In genomic region chr11:83067982-83068694, GRCm38 (mm10) we compare ENCODE assay signal across 13 mouse cellular contexts. TPM values are rescaled to one million over a fixed set of nuclear protein-coding genes. Genes with fewer than 3 reads are reported as not detected.
A peak's percentile ranks its signal among the peaks of the same experiment; 100 is the strongest.
DNase-seq lines count a peak whose midpoint lies in the region; ATAC-seq and TF ChIP-seq lines count a peak whose summit lies in the region.
"Had no signal": no experiment of that assay in that cellular context is flagged by ENCODE, and none has a peak within 500 bp of the region (broad histone marks: within the 10 kb centered on the region; RNA-seq: fewer than 3 reads in every experiment).

No protein-coding gene starts in this region.

- H3K9me3 ChIP-seq in intestine, postnatal 0 days (ENCODE audit: control insufficient read depth) = no peaks in the 10 kb centered on the region
- H3K9me3 ChIP-seq in intestine, embryonic 15.5 days = 0 out of 2 replicates have a peak, but pooled peaks cover 3% of the 10 kb centered on the region
- H3K9me3 ChIP-seq: heart, embryonic 13.5 days; lung, embryonic 15.5 days had no signal

- no peak overlapping the region for H3K4me3 ChIP-seq in intestine, postnatal 0 days (ENCODE audit: low read depth, low read length)
- no peak overlapping the region for H3K4me3 ChIP-seq in intestine, embryonic 15.5 days (replicated peaks)
- H3K4me3 ChIP-seq in thymus, adult 2 months (ENCODE audit: control insufficient read depth, insufficient read depth, low read length) = no peak overlapping the region
- H3K4me3 ChIP-seq: heart, embryonic 13.5 days; lung, embryonic 15.5 days had no signal

- ATAC-seq in intestine, postnatal 0 days = no peak
- ATAC-seq in intestine, embryonic 15.5 days = no peak
- ATAC-seq: forebrain, embryonic 14.5 days had no signal

- no peak overlapping the region for H3K27ac ChIP-seq in intestine, postnatal 0 days (ENCODE audit: low read depth, low read length)
- H3K27ac ChIP-seq in intestine, embryonic 15.5 days = no peak overlapping the region
- no peak overlapping the region for H3K27ac ChIP-seq in thymus, adult 2 months (ENCODE audit: control insufficient read depth, insufficient read depth, low read length)
- H3K27ac ChIP-seq: heart, embryonic 13.5 days; lung, embryonic 15.5 days had no signal

- no peaks in the 10 kb centered on the region for H3K27me3 ChIP-seq in intestine, postnatal 0 days (replicated peaks; ENCODE audit: control insufficient read depth, insufficient read depth, low read length)
- no peaks in the 10 kb centered on the region for H3K27me3 ChIP-seq in intestine, embryonic 15.5 days (replicated peaks)
- no peaks in the 10 kb centered on the region for H3K27me3 ChIP-seq in thymus, adult 2 months (ENCODE audit: control insufficient read depth, insufficient read depth, low read length)
- H3K27me3 ChIP-seq: heart, embryonic 13.5 days; lung, embryonic 15.5 days had no signal

- no peaks in the 10 kb centered on the region for H3K36me3 ChIP-seq in intestine, postnatal 0 days (ENCODE audit: control insufficient read depth, insufficient read depth)
- no peaks in the 10 kb centered on the region for H3K36me3 ChIP-seq in intestine, embryonic 15.5 days
- H3K36me3 ChIP-seq in thymus, adult 2 months (ENCODE audit: control insufficient read depth, insufficient read depth, low read length) = peaks cover 31% of the 10 kb centered on the region
- H3K36me3 ChIP-seq: lung, embryonic 15.5 days had no signal

- no peaks in the 10 kb centered on the region for H3K4me1 ChIP-seq in intestine, postnatal 0 days (replicated peaks; ENCODE audit: control insufficient read depth, insufficient read depth, low read length)
- H3K4me1 ChIP-seq in intestine, embryonic 15.5 days (replicated peaks) = 0 out of 2 replicates have a peak, but pooled peaks cover 2% of the 10 kb centered on the region
- peaks cover 10% of the 10 kb centered on the region for H3K4me1 ChIP-seq in thymus, adult 2 months (replicated peaks; ENCODE audit: control insufficient read depth, insufficient read depth, low read length)
- H3K4me1 ChIP-seq: lung, embryonic 15.5 days had no signal

- DNase-seq in thymus, adult 2 months = peak; percentile 31
- no peak for DNase-seq in thymus, postnatal 25 days
- DNase-seq in brain, embryonic 14.5 days (ENCODE audit: low read depth) = no peak
- no peak for DNase-seq in cerebellum, postnatal 4 days (ENCODE audit: low spot score in 2 of 2)
- no peak for DNase-seq in adrenal gland, adult 2 months
- no peak for DNase-seq in kidney, postnatal 36 days
- DNase-seq: kidney, adult 9 months; layer of hippocampus, postnatal 36 days had no signal

- TF ChIP-seq POLR2A in thymus, adult 2 months (IDR thresholded peaks at IDR 0.05; ENCODE audit: control insufficient read depth, extremely low read depth, insufficient read depth, low read length, poor library complexity) = no peak
- no peak for TF ChIP-seq POLR2A in brain, embryonic 14.5 days (IDR thresholded peaks at IDR 0.05; ENCODE audit: borderline replicate concordance, extremely low read depth, insufficient read depth, insufficient read length, poor library complexity, severe bottlenecking)

- TF ChIP-seq CTCF in intestine, postnatal 0 days (IDR thresholded peaks at IDR 0.05; ENCODE audit: low read depth) = peak; percentile 48
- no peak for TF ChIP-seq CTCF in thymus, adult 2 months (IDR thresholded peaks at IDR 0.05; ENCODE audit: borderline replicate concordance, control insufficient read depth, extremely low read depth, insufficient read depth, low read length, poor library complexity)
- 0 out of 2 replicates have a peak, but pooled peaks have one; percentile 19 for TF ChIP-seq CTCF in brain, embryonic 14.5 days (IDR thresholded peaks at IDR 0.05; ENCODE audit: borderline replicate concordance, extremely low read depth, insufficient read depth, insufficient read length)

- H3K4me2 ChIP-seq in intestine, postnatal 0 days (replicated peaks; ENCODE audit: low read depth) = 0 out of 2 replicates have a peak overlapping the region, but pooled peaks have one; percentile 59
- no peak overlapping the region for H3K4me2 ChIP-seq in intestine, embryonic 15.5 days (replicated peaks)
- H3K4me2 ChIP-seq: lung, embryonic 15.5 days had no signal

- 74% methylated on average over 4 of the region's 4 CpGs for WGBS in intestine, postnatal 0 days
- 76% methylated on average over 4 of the region's 4 CpGs for WGBS in intestine, embryonic 15.5 days
- WGBS in thymus, adult 2 months = 97% methylated on average over 4 of the region's 4 CpGs

- no peak overlapping the region for H3K9ac ChIP-seq in intestine, postnatal 0 days (ENCODE audit: low read depth, low read length)
- H3K9ac ChIP-seq in intestine, embryonic 15.5 days = no peak overlapping the region
- H3K9ac ChIP-seq: heart, embryonic 13.5 days; lung, embryonic 15.5 days had no signal

RNA-seq across cellular contexts. Expression of gene Slfn2, which starts 3.2 kb away (rescaled TPM):
- 21.0 and 21.5 TPM in 2 replicates for polyA plus RNA-seq in intestine, postnatal 0 days (2015; fragmentation: Nextera tagmentation; extraction: Ambion mirVana)
- 4.7 and 7.1 TPM in 2 replicates for polyA plus RNA-seq in intestine, embryonic 15.5 days (2015; fragmentation: Nextera tagmentation; extraction: Ambion mirVana)
- polyA plus RNA-seq in thymus, adult 2 months (2012; rRNA removed) = 40.6 and 44.7 TPM in 2 replicates
- 0.53 and 0.77 TPM in 2 replicates for polyA plus RNA-seq in brain, embryonic 14.5 days (2012; rRNA removed)
- 1 to 10 TPM; 4.5 to 4.9 TPM for total RNA-seq in adrenal gland, adult 2 months (2021)
- polyA plus RNA-seq in adrenal gland, adult 2 months (2012; rRNA removed) = 0.99 and 1.2 TPM in 2 replicates

RNA-seq across cellular contexts. Expression of gene Slfn8, which starts 47.5 kb away (rescaled TPM):
- polyA plus RNA-seq in intestine, postnatal 0 days (2015; fragmentation: Nextera tagmentation; extraction: Ambion mirVana) = 0.25 and 0.30 TPM in 2 replicates
- polyA plus RNA-seq in intestine, embryonic 15.5 days (2015; fragmentation: Nextera tagmentation; extraction: Ambion mirVana) = 0.45 and 0.54 TPM in 2 replicates
- 4.0 and 4.2 TPM in 2 replicates for polyA plus RNA-seq in thymus, adult 2 months (2012; rRNA removed)
- polyA plus RNA-seq in brain, embryonic 14.5 days (2012; rRNA removed) = 0.09 and 0.11 TPM in 2 replicates
- 1 to 10 TPM; 1.6 to 1.7 TPM for total RNA-seq in adrenal gland, adult 2 months (2021)
- polyA plus RNA-seq in adrenal gland, adult 2 months (2012; rRNA removed) = 0.48 and 0.77 TPM in 2 replicates

RNA-seq across cellular contexts. Expression of gene Slfn1, which starts 48.5 kb away (rescaled TPM):
- polyA plus RNA-seq in intestine, postnatal 0 days (2015; fragmentation: Nextera tagmentation; extraction: Ambion mirVana) = 0.51 and 0.53 TPM in 2 replicates
- polyA plus RNA-seq in intestine, embryonic 15.5 days (2015; fragmentation: Nextera tagmentation; extraction: Ambion mirVana) = 0.49 and 0.66 TPM in 2 replicates
- 16.3 and 24.3 TPM in 2 replicates for polyA plus RNA-seq in thymus, adult 2 months (2012; rRNA removed)
- 0.07 TPM in 1 of 2 replicates, not detected in the other for polyA plus RNA-seq in brain, embryonic 14.5 days (2012; rRNA removed)
- total RNA-seq in adrenal gland, adult 2 months (2021) = under 1 TPM; 0.14 to 0.40 TPM
- 0.15 and 0.22 TPM in 2 replicates for polyA plus RNA-seq in adrenal gland, adult 2 months (2012; rRNA removed)
- total RNA-seq: layer of hippocampus, postnatal 36 days had no signal
- polyA plus RNA-seq: forebrain, embryonic 14.5 days had no signal

Comparison
In these comparisons a context has a peak if more than half of its experiments do, and no peak if none do; other contexts are left out.
1. RNA of gene Slfn1, which starts 48.5 kb away (polyA plus RNA-seq): 16.3 to 24.3 TPM in thymus, adult 2 months; 0.51 to 0.53 TPM in intestine, postnatal 0 days, 0.49 to 0.66 TPM in intestine, embryonic 15.5 days, 0.15 to 0.22 TPM in adrenal gland, adult 2 months and 0.07 TPM in brain, embryonic 14.5 days; every median in the first group is over 10 times any median in the second.